Mouse (Mus musculus) MEL (cell line): Measurements from ENCODE around the gene Myo1e. TPM values are rescaled to one million over a fixed set of nuclear protein-coding genes. Genes with fewer than 3 reads are reported as not detected.

ENCODE experiments used
- DNase-seq: peaks from one replicate; pipeline ENCODE4 v3.0.0; 2011; ENCODE audit warnings: low read depth, low spot score
- H3K27ac ChIP-seq: 2 replicates; pipeline ENCODE4 v1.5.1; 2012; ENCODE audit warnings: low read depth, mild to moderate bottlenecking, control low read depth, low read length, moderate library complexity; ENCODE audit not compliant: control insufficient read depth
- H3K27me3 ChIP-seq, 2 experiments: fragments of 150-350 bp in 1 of 2; sonication (generic) in 1 of 2; 2 replicates each; pipeline ENCODE4 v1.6.1; 2012; ENCODE audit warnings: low read length in 2 of 2, mild to moderate bottlenecking in 2 of 2, improper control_type of control experiment in 1 of 2, moderate library complexity in 1 of 2; ENCODE audit not compliant: insufficient read depth in 2 of 2, control insufficient read depth in 1 of 2
- H3K36me3 ChIP-seq, 2 experiments: 2 replicates each; pipeline ENCODE4 v1.6.1; 2012 to 2014; ENCODE audit warnings: low read length in 2 of 2, improper control_type of control experiment in 1 of 2, inconsistent platforms in 1 of 2, mild to moderate bottlenecking in 1 of 2; ENCODE audit not compliant: insufficient read depth in 2 of 2, control insufficient read depth in 1 of 2
- H3K4me1 ChIP-seq, 2 experiments: fragments of 150-350 bp in 1 of 2; sonication (generic) in 1 of 2; 2 replicates each; pipeline ENCODE4 v1.6.1; 2012; ENCODE audit warnings: low read length in 2 of 2, improper control_type of control experiment in 1 of 2, mild to moderate bottlenecking in 1 of 2; ENCODE audit not compliant: insufficient read depth in 2 of 2, control insufficient read depth in 1 of 2
- H3K4me3 ChIP-seq, 2 experiments: fragments of 150-350 bp in 1 of 2; sonication (generic) in 1 of 2; 2 replicates each; pipeline ENCODE4 v1.5.1; 2012; ENCODE audit warnings: low read depth in 2 of 2, low read length in 2 of 2, mild to moderate bottlenecking in 2 of 2, moderate library complexity in 2 of 2, control low read depth in 1 of 2, improper control_type of control experiment in 1 of 2; ENCODE audit not compliant: control insufficient read depth in 1 of 2, insufficient read depth in 1 of 2
- H3K79me2 ChIP-seq: 2 replicates; pipeline ENCODE4 v1.6.1; 2012; ENCODE audit warnings: mild to moderate bottlenecking, low read length, moderate library complexity; ENCODE audit not compliant: control insufficient read depth, poor library complexity, insufficient read depth
- H3K9ac ChIP-seq: 2 replicates; pipeline ENCODE4 v1.6.1; 2012; ENCODE audit warnings: low read depth, mild to moderate bottlenecking, control low read depth, low read length, moderate library complexity; ENCODE audit not compliant: control insufficient read depth, poor library complexity, severe bottlenecking
- H3K9me3 ChIP-seq: fragments of 150-350 bp; sonication (generic); replicated peaks from 2 replicates; pipeline ENCODE4 v1.6.1; 2012; ENCODE audit warnings: mild to moderate bottlenecking, low read length, improper control_type of control experiment, moderate library complexity; ENCODE audit not compliant: insufficient read depth
- BHLHE40 ChIP-seq: IDR thresholded peaks from 2 replicates; pipeline ENCODE4 v1.6.1; 2012; ENCODE audit warnings: low read depth, mild to moderate bottlenecking, inconsistent platforms, low read length, improper control_type of control experiment, borderline replicate concordance
- CHD1 ChIP-seq: IDR thresholded peaks from 2 replicates; pipeline ENCODE4 v1.6.1; 2012; ENCODE audit warnings: low read depth, mild to moderate bottlenecking, inconsistent platforms, low read length, improper control_type of control experiment
- CHD2 ChIP-seq: IDR thresholded peaks from 2 replicates; pipeline ENCODE4 v1.6.1; 2011; ENCODE audit warnings: low read length, improper control_type of control experiment
- CTCF ChIP-seq, 3 experiments: IDR thresholded peaks in 2 of 3; conservative IDR thresholded peaks in 1 of 3; 2 replicates each; pipeline ENCODE4 v1.5.1; 2011 to 2012; ENCODE audit warnings: low read length in 3 of 3, low read depth in 2 of 3, mild to moderate bottlenecking in 2 of 3, improper control_type of control experiment in 1 of 3, inconsistent platforms in 1 of 3, mixed read lengths in 1 of 3, moderate library complexity in 1 of 3; ENCODE audit not compliant: control insufficient read depth in 1 of 3, insufficient read depth in 1 of 3, poor library complexity in 1 of 3, severe bottlenecking in 1 of 3
- ELF1 ChIP-seq: IDR thresholded peaks from 2 replicates; pipeline ENCODE4 v1.6.1; 2014; ENCODE audit warnings: low read depth, mild to moderate bottlenecking, inconsistent platforms, low read length, improper control_type of control experiment, moderate library complexity
- EP300 ChIP-seq, 2 experiments: IDR thresholded peaks; 2 replicates each; pipeline ENCODE4 v1.6.1; 2011; ENCODE audit warnings: improper control_type of control experiment in 2 of 2, low read length in 2 of 2, low read depth in 1 of 2, mild to moderate bottlenecking in 1 of 2
- GATA1 ChIP-seq: IDR thresholded peaks from 2 replicates; pipeline ENCODE4 v1.6.1; 2011; ENCODE audit warnings: low read depth, low read length, improper control_type of control experiment
- HCFC1 ChIP-seq: IDR thresholded peaks from 2 replicates; pipeline ENCODE4 v1.6.1; 2012; ENCODE audit warnings: low read depth, mild to moderate bottlenecking, inconsistent platforms, low read length, improper control_type of control experiment, moderate library complexity
- JUND ChIP-seq: IDR thresholded peaks from 2 replicates; pipeline ENCODE4 v1.6.1; 2011; ENCODE audit warnings: low read depth, mild to moderate bottlenecking, improper control_type of control experiment, low read length
- KAT2A ChIP-seq: conservative IDR thresholded peaks from 2 replicates; pipeline ENCODE4 v1.6.1; 2012; ENCODE audit warnings: low read depth, low read length, improper control_type of control experiment, inconsistent platforms
- MAFK ChIP-seq: IDR thresholded peaks from 2 replicates; pipeline ENCODE4 v1.6.1; 2011; ENCODE audit warnings: low read depth, mild to moderate bottlenecking, low read length, improper control_type of control experiment, borderline replicate concordance
- MAX ChIP-seq: IDR thresholded peaks from 2 replicates; pipeline ENCODE4 v1.6.1; 2011; ENCODE audit warnings: low read length, improper control_type of control experiment
- MAZ ChIP-seq: IDR thresholded peaks from 2 replicates; pipeline ENCODE4 v1.6.1; 2012; ENCODE audit warnings: low read depth, mild to moderate bottlenecking, inconsistent platforms, low read length, improper control_type of control experiment
- MEF2A ChIP-seq: IDR thresholded peaks from 2 replicates; pipeline ENCODE4 v1.6.1; 2014; ENCODE audit warnings: low read depth, mild to moderate bottlenecking, inconsistent platforms, low read length, improper control_type of control experiment; ENCODE audit not compliant: poor library complexity, insufficient replicate concordance, severe bottlenecking; ENCODE audit errors: extremely low read depth
- MXI1 ChIP-seq: IDR thresholded peaks from 2 replicates; pipeline ENCODE4 v1.6.1; 2011; ENCODE audit warnings: mild to moderate bottlenecking, low read depth, low read length, improper control_type of control experiment
- MYB ChIP-seq: IDR thresholded peaks from 2 replicates; pipeline ENCODE4 v1.6.1; 2011; ENCODE audit warnings: mild to moderate bottlenecking, low read depth, low read length, improper control_type of control experiment
- NELFE ChIP-seq: IDR thresholded peaks from 2 replicates; pipeline ENCODE4 v1.6.1; 2011; ENCODE audit warnings: low read depth, low read length, improper control_type of control experiment
- POLR2AphosphoS2 ChIP-seq: IDR thresholded peaks from 2 replicates; pipeline ENCODE4 v1.6.1; 2011; ENCODE audit warnings: low read length, improper control_type of control experiment
- RCOR1 ChIP-seq: IDR thresholded peaks from 2 replicates; pipeline ENCODE4 v1.6.1; 2012; ENCODE audit warnings: low read depth, mild to moderate bottlenecking, inconsistent platforms, low read length, improper control_type of control experiment
- TAL1 ChIP-seq: IDR thresholded peaks from 2 replicates; pipeline ENCODE4 v1.6.1; 2012; ENCODE audit warnings: mild to moderate bottlenecking, inconsistent platforms, low read length, moderate library complexity, mixed read lengths
- UBTF ChIP-seq: IDR thresholded peaks from 2 replicates; pipeline ENCODE4 v1.6.1; 2012; ENCODE audit warnings: low read depth, mild to moderate bottlenecking, inconsistent platforms, low read length, improper control_type of control experiment, moderate library complexity, borderline replicate concordance; ENCODE audit not compliant: insufficient read depth
- USF1 ChIP-seq: IDR thresholded peaks from 2 replicates; pipeline ENCODE4 v1.6.1; 2014; ENCODE audit warnings: low read depth, mild to moderate bottlenecking, inconsistent platforms, low read length, improper control_type of control experiment, moderate library complexity
- USF2 ChIP-seq, 2 experiments: IDR thresholded peaks; 2 replicates each; pipeline ENCODE4 v1.6.1; 2011 to 2012; ENCODE audit warnings: improper control_type of control experiment in 2 of 2, low read length in 2 of 2, borderline replicate concordance in 1 of 2, inconsistent platforms in 1 of 2, low read depth in 1 of 2, mild to moderate bottlenecking in 1 of 2; ENCODE audit not compliant: insufficient read depth in 1 of 2
- ZC3H11A ChIP-seq: IDR thresholded peaks from 2 replicates; pipeline ENCODE4 v1.6.1; 2012; ENCODE audit warnings: low read depth, mild to moderate bottlenecking, inconsistent platforms, low read length, improper control_type of control experiment
- ZKSCAN1 ChIP-seq: IDR thresholded peaks from 2 replicates; pipeline ENCODE4 v1.6.1; 2012; ENCODE audit warnings: low read depth, mild to moderate bottlenecking, inconsistent platforms, low read length, improper control_type of control experiment, moderate library complexity
- ZMIZ1 ChIP-seq: IDR thresholded peaks from 2 replicates; pipeline ENCODE4 v1.6.1; 2012; ENCODE audit warnings: low read depth, mild to moderate bottlenecking, inconsistent platforms, low read length, improper control_type of control experiment, moderate library complexity
- ZNF384 ChIP-seq: IDR thresholded peaks from 2 replicates; pipeline ENCODE4 v1.6.1; 2012; ENCODE audit warnings: low read depth, mild to moderate bottlenecking, inconsistent platforms, low read length, improper control_type of control experiment
- polyA plus RNA-seq, 2 experiments: library from polyadenylated mRNA; stranded (reverse) in 1 of 2; unstranded in 1 of 2; fragments of >175 nt in 1 of 2; fragments of >200 nt in 1 of 2; gene quantifications; 2 replicates each; pipeline versions ENCODE4 v1.2.1 to v1.2.4; 2012; ENCODE audit warnings: low replicate concordance in 2 of 2, low read depth in 1 of 2; ENCODE audit not compliant: insufficient read length in 2 of 2, insufficient read depth in 1 of 2, missing spikeins in 1 of 2
- total RNA-seq: library from RNA; depleted of rRNA; stranded (reverse); fragments of 300-350 nt; gene quantifications from 2 replicates; pipeline ENCODE4 v1.2.3, GENCODE M21; 2012; rRNA removed

The Myo1e gene
- total RNA-seq (3.4 and 4.9 TPM in 2 replicates), polyA plus RNA-seq (1 to 10 TPM in 1 of 2 experiments, not detected in 1; 7.8 TPM)

DNA sequence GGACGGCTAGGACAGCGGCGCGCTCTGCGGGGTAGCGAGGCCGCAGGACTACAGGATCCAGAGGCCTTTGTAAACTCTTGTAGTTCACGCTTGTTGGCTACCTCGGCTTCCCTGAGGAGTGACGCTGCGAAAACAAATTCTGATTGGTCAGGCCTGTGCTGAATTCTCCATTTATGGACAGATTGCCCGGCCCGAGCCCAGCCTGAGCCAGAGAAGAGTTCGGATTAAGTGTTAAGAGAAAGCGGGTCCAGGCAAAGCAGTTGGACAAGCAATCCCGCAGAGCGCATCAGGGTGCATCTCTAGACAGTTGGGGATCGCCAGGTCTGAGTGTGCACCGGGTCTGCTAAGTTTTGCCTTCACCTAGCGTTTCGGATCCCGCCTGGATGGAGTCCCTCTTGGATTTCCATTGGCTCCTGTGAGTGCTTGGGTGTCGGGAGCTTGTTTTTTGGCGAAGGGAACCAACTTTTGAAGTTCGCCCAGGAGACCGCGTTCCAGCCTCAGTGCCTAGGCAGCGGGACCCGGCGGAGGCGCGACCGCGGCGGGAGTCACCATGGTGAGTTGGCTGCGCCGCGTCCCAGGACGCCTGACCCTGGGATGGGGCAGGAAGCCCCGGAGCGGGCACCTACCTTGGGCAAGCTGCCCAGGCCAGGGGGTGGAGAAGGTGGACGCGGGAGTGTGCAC, at the start of gene Myo1e:
Gene Myo1e (plus strand): TSS at position 200 of the 681 bp plus-strand sequence.
- DNase-seq = no peak
- Histone ChIP-seq H3K27me3 (no peaks in the 10 kb centered on the region; a peak in 2 of 4 replicates), H3K9me3 (no peaks in the 10 kb centered on the region), H3K9ac (no peak within 1 kb of the TSS), H3K36me3 (no peaks in the 10 kb centered on the region), H3K27ac (no peak within 1 kb of the TSS), H3K4me1 (no peaks in the 10 kb centered on the region), H3K79me2 (no peaks in the 10 kb centered on the region), H3K4me3 (no peak within 1 kb of the TSS)
- TF ChIP-seq BHLHE40 (no peak), RCOR1 (no peak), HCFC1 (no peak), MAX (no peak), MAZ (no peak), ZC3H11A (no peak), USF1 (no peak), MAFK (no peak), USF2 (IDR thresholded peaks at IDR 0.05; ENCODE audit: borderline replicate concordance in 1 of 2, insufficient read depth in 1 of 2, low read depth in 1 of 2, low read length in 2 of 2) (no peak), ELF1 (no peak), MXI1 (no peak), TAL1 (no peak), CHD2 (no peak), EP300 (IDR thresholded peaks at IDR 0.05; ENCODE audit: low read depth in 1 of 2, low read length in 2 of 2) (no peak), KAT2A (no peak), JUND (no peak)

DNA sequence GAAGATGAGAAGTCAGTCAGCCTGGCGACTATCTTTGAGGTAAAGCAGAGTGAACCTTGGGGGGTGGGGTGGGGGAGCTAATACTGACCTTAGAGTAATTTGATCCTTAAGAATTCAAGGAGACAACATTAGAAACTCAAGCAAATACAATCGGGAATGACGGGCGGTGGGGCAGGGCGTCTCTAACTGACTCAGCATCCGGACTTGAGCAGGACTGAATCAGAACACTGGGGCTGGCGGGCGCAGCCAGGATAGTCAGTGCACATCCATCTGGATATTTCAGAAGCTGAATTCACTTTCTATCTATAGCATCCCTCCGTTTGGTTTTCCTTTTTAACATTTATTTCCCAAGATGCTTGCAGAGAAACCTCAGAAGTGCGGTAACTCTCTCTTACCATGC, 47.1 kb upstream of the Myo1e start:
- no peak overlapping the region for H3K9ac ChIP-seq
- no peaks in the 10 kb centered on the region for H3K4me1 ChIP-seq
- H3K27me3 ChIP-seq = peaks cover 0 to 3% of the 10 kb centered on the region in 2 experiments; a peak in 2 of 4 replicates
- no peaks in the 10 kb centered on the region for H3K79me2 ChIP-seq
- H3K27ac ChIP-seq = no peak overlapping the region
- H3K36me3 ChIP-seq = no peaks in the 10 kb centered on the region
- H3K9me3 ChIP-seq = no peaks in the 10 kb centered on the region
- DNase-seq = no peak
- TF ChIP-seq NELFE (no peak), MAFK (no peak), ZKSCAN1 (no peak), POLR2AphosphoS2 (no peak), MAZ (no peak), MEF2A (no peak), MAX (no peak), EP300 (IDR thresholded peaks at IDR 0.05; ENCODE audit: low read depth in 1 of 2, low read length in 2 of 2) (no peak), MYB (no peak), CTCF (IDR thresholded peaks at IDR 0.05 in 2 of 3, conservative IDR thresholded peaks at IDR 0.05 in 1 of 3; ENCODE audit: control insufficient read depth in 1 of 3, insufficient read depth in 1 of 3, low read depth in 2 of 3, low read length in 3 of 3, poor library complexity in 1 of 3, severe bottlenecking in 1 of 3) (no peak), USF1 (no peak), HCFC1 (no peak), CHD1 (no peak), TAL1 (no peak), GATA1 (no peak), UBTF (no peak), ZNF384 (no peak), ZMIZ1 (no peak), CHD2 (no peak)
- no peak overlapping the region for H3K4me3 ChIP-seq
